Mouse (Mus musculus) lung, adult 2 months (tissue): ENCODE data around the gene Kcnj1.

Experiments
- CTCF ChIP-seq: fragments of 200-500 bp; IDR thresholded peaks from 2 replicates; pipeline ENCODE4 v1.5.1; 2011; ENCODE audit warnings: mild to moderate bottlenecking, low read length, control low read depth; ENCODE audit not compliant: insufficient read depth
- POLR2A ChIP-seq: fragments of 200-500 bp; IDR thresholded peaks from 2 replicates; pipeline ENCODE4 v1.6.1; 2011; ENCODE audit warnings: low read depth, mild to moderate bottlenecking, control low read depth, low read length, borderline replicate concordance; ENCODE audit errors: extremely low read depth

DNA sequence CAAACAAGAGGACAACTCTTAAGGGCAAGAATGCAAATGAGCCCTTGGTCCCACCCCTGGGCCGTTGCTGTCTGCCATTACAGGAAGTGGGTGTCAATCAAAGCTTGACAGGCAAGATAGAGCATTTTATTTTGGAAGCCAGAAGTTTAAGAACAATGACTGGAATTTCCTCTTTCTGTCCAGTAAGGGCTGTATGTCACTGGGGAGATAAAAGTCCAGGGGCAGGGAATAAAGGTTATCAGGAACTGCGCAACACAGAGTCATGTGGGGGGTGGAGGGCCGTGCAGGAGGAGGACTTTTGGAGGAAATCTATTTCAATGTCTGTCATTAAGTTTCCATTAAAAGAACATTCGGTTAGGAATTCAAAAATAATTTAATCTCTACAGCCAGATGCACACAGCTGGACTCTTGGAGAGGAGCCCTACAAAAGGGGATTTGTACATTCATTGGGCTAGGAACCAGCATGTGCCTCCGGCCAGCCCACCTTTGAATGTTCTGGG, 28.4 kb downstream of the Kcnj1 start:
- TF ChIP-seq POLR2A (no peak), CTCF (no peak)
